Mouse (Mus musculus) CD4-positive naive resting alpha-beta T cell, adult 57 days (primary cell): Measurements from ENCODE around the gene Trpc5. TPM values are rescaled to one million over a fixed set of nuclear protein-coding genes. Genes with fewer than 3 reads are reported as not detected.

Source experiments
- total RNA-seq: library from RNA; stranded (reverse); gene quantifications from one replicate; pipeline ENCODE4 v1.2.4, GENCODE M21; 2023

Trpc5 gene
- total RNA-seq = 0.15 TPM

GRCm38 (mm10) chrX:144688142-144688206 lies at the start of gene Trpc5:
TSS of gene Trpc5 (minus strand) at chrX:144688180.

GRCm38 (mm10) chrX:144688207-144689118 lies 483 bp upstream of the Trpc5 start, which contains the start of gene Rtl4:
TSS of gene Rtl4 (plus strand) at chrX:144688907.

DNA sequence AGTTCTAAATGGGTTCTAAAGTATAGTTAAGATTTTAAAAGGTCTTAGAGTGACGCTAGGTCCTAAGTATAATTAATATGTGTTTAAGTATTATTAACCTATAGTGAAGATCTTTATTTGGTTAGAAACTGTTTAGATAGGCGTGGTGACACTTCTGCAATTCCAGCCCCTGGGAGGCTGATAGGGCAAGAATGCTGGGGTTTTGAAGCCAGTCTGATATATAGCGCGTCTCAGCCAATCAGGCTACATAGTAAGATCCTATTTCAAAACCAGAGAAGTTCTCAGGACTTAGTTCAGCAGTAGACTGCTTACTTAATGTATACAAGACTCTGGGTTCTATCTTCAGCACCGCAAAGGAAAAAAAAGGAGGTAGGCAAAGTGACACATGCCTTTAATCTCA lies 231.7 kb downstream of the Trpc5 start, which contains the start of gene Trpc5os:
TSS of gene Trpc5os (plus strand) at position 301 of the 400 bp plus-strand sequence.

Other genes with a start within 250 kb of the Trpc5 start
- not detected for gene Trpc5os, start 231.6 kb downstream of the Trpc5 start, total RNA-seq
- gene Rtl4, start 727 bp upstream of the Trpc5 start, total RNA-seq = not detected